Mouse (Mus musculus): Measurements from ENCODE around the gene Chtf18. TPM values are rescaled to one million over a fixed set of nuclear protein-coding genes. Genes with fewer than 3 reads are reported as not detected.

Gene Chtf18
- polyA plus RNA-seq, 1 experiment = 9.0 TPM

DNA sequence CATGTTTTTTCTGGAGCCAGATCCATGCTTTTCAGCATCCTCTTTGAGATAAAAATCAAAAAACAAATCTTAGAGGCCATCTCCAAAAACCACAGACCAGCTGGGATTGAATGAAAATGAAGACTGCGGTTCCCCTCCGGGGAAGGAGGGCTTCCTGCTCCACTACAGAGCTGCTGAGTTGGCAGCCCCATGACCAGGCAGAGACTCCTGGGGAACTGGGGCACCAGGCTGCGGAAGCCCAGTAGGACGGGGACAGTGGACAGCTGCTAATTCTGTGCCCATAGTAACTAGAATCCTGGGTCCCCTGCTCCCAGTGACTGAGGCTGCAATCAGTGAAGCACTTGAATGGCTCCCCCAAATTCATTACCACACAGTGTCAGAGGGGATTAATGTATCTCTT, 45.6 kb downstream of the Chtf18 start:
- Histone ChIP-seq H3K27ac (ENCODE audit: insufficient read depth, low read length) (no peak overlapping the region), H3K4me3 (ENCODE audit: insufficient read depth, low read length) (no peak overlapping the region), H3K4me1 (ENCODE audit: control insufficient read depth, insufficient read depth, low read length) (no peaks in the 10 kb centered on the region)
- no peak for TF ChIP-seq CTCF (IDR thresholded peaks at IDR 0.05; ENCODE audit: borderline replicate concordance, insufficient read depth, low read length)
- no peak for TF ChIP-seq POLR2A (IDR thresholded peaks at IDR 0.05; ENCODE audit: low read depth, low read length)

GRCm38 (mm10) chr17:25679818-25680217, 47.4 kb downstream of the Chtf18 start:
- Histone ChIP-seq H3K4me1 (ENCODE audit: control insufficient read depth, insufficient read depth, low read length) (no peaks in the 10 kb centered on the region), H3K4me3 (ENCODE audit: insufficient read depth, low read length) (no peak overlapping the region), H3K27ac (ENCODE audit: insufficient read depth, low read length) (no peak overlapping the region)
- TF ChIP-seq POLR2A (IDR thresholded peaks at IDR 0.05; ENCODE audit: low read depth, low read length) (no peak), CTCF (IDR thresholded peaks at IDR 0.05; ENCODE audit: borderline replicate concordance, insufficient read depth, low read length) (no peak)

DNA sequence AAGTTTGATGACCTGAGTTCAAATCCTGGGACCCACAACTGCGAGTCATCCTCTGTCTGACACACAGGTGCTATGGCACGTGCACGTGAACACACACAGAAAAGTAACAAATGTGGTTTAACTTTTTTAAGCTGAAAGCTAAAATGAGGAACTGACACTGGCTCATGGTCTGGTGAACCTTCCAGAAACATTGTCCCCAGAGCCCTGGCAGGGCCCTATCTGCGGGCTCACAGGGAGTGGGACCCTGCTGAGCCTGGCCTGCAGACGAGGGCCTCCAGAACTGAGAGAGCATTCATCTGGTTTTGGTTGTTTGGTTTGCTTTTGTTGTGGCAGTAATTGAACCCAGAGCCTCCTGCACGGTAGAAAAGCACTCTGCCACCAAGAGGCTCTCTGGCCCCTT, 49.2 kb downstream of the Chtf18 start:
- no peak overlapping the region for H3K4me3 ChIP-seq (ENCODE audit: insufficient read depth, low read length)
- no peak for TF ChIP-seq CTCF (IDR thresholded peaks at IDR 0.05; ENCODE audit: borderline replicate concordance, insufficient read depth, low read length)
- H3K4me1 ChIP-seq (ENCODE audit: control insufficient read depth, insufficient read depth, low read length) = no peaks in the 10 kb centered on the region
- no peak overlapping the region for H3K27ac ChIP-seq (ENCODE audit: insufficient read depth, low read length)

- no peak overlapping the region for H3K27ac ChIP-seq (ENCODE audit: insufficient read depth, low read length)
- no peak for TF ChIP-seq CTCF (IDR thresholded peaks at IDR 0.05; ENCODE audit: borderline replicate concordance, insufficient read depth, low read length)
- TF ChIP-seq POLR2A (IDR thresholded peaks at IDR 0.05; ENCODE audit: low read depth, low read length) = no peak
- no peaks in the 10 kb centered on the region for H3K4me1 ChIP-seq (ENCODE audit: control insufficient read depth, insufficient read depth, low read length)
These were observed 54.2 kb downstream of the Chtf18 start for GRCm38 (mm10) chr17:25672982-25673381.

More at GRCm38 (mm10) chr17:25672982-25673381, 54.2 kb downstream of the Chtf18 start:
- no peak overlapping the region for H3K4me3 ChIP-seq (ENCODE audit: insufficient read depth, low read length)

Other genes with a start within 250 kb of the Chtf18 start
- not detected in 2 replicates for gene Sstr5, start 230.1 kb downstream of the Chtf18 start, polyA plus RNA-seq (2011; ENCODE audit: insufficient read length, low read depth, missing spikeins)
- 0.27 and 0.28 TPM in 2 replicates for gene Sox8, start 156.7 kb downstream of the Chtf18 start, polyA plus RNA-seq (2011; ENCODE audit: insufficient read length, low read depth, missing spikeins)
- gene Lmf1, start 148.3 kb downstream of the Chtf18 start, polyA plus RNA-seq (2011; ENCODE audit: insufficient read length, low read depth, missing spikeins) = 15.2 and 19.2 TPM in 2 replicates
- gene Gng13, start 10.2 kb downstream of the Chtf18 start, polyA plus RNA-seq (2011; ENCODE audit: insufficient read length, low read depth, missing spikeins) = not detected in 2 replicates
- 10.0 and 13.0 TPM in 2 replicates for gene Rpusd1, start 251 bp upstream of the Chtf18 start, polyA plus RNA-seq (2011; ENCODE audit: insufficient read length, low read depth, missing spikeins)
- gene Mslnl, start 8.6 kb upstream of the Chtf18 start, polyA plus RNA-seq (2011; ENCODE audit: insufficient read length, low read depth, missing spikeins) = not detected in 2 replicates
- gene Msln, start 27.0 kb upstream of the Chtf18 start, polyA plus RNA-seq (2011; ENCODE audit: insufficient read length, low read depth, missing spikeins) = 2.3 and 3.3 TPM in 2 replicates
- gene Narfl, start 46.4 kb upstream of the Chtf18 start, polyA plus RNA-seq (2011; ENCODE audit: insufficient read length, low read depth, missing spikeins) = 14.6 and 20.3 TPM in 2 replicates
- gene Haghl, start 58.3 kb upstream of the Chtf18 start, polyA plus RNA-seq (2011; ENCODE audit: insufficient read length, low read depth, missing spikeins) = 18.1 and 23.8 TPM in 2 replicates
- not detected in 2 replicates for gene Ccdc78, start 59.2 kb upstream of the Chtf18 start, polyA plus RNA-seq (2011; ENCODE audit: insufficient read length, low read depth, missing spikeins)
- 25.4 and 26.4 TPM in 2 replicates for gene Fam173a, start 65.5 kb upstream of the Chtf18 start, polyA plus RNA-seq (2011; ENCODE audit: insufficient read length, low read depth, missing spikeins)
- 2.0 TPM in 1 of 2 replicates, not detected in the other for gene AC134908.4, start 68.2 kb upstream of the Chtf18 start, polyA plus RNA-seq (2011; ENCODE audit: insufficient read length, low read depth, missing spikeins)
- gene Metrn, start 69.7 kb upstream of the Chtf18 start, polyA plus RNA-seq (2011; ENCODE audit: insufficient read length, low read depth, missing spikeins) = 24.8 and 33.5 TPM in 2 replicates
- gene Fbxl16, start 81.7 kb upstream of the Chtf18 start, polyA plus RNA-seq (2011; ENCODE audit: insufficient read length, low read depth, missing spikeins) = 4.1 and 4.7 TPM in 2 replicates
- 13.0 and 14.5 TPM in 2 replicates for gene Wdr24, start 96.2 kb upstream of the Chtf18 start, polyA plus RNA-seq (2011; ENCODE audit: insufficient read length, low read depth, missing spikeins)
- 24.4 and 27.9 TPM in 2 replicates for gene Jmjd8, start 101.4 kb upstream of the Chtf18 start, polyA plus RNA-seq (2011; ENCODE audit: insufficient read length, low read depth, missing spikeins)
- gene Stub1, start 106.0 kb upstream of the Chtf18 start, polyA plus RNA-seq (2011; ENCODE audit: insufficient read length, low read depth, missing spikeins) = 115 and 118 TPM in 2 replicates
- 1.8 and 2.1 TPM in 2 replicates for gene Rhbdl1, start 109.9 kb upstream of the Chtf18 start, polyA plus RNA-seq (2011; ENCODE audit: insufficient read length, low read depth, missing spikeins)
- 0.63 TPM in 1 of 2 replicates, not detected in the other for gene Gm20683, start 114.3 kb upstream of the Chtf18 start, polyA plus RNA-seq (2011; ENCODE audit: insufficient read length, low read depth, missing spikeins)
- 21.0 and 29.7 TPM in 2 replicates for gene Rhot2, start 117.4 kb upstream of the Chtf18 start, polyA plus RNA-seq (2011; ENCODE audit: insufficient read length, low read depth, missing spikeins)
- gene Wdr90, start 134.1 kb upstream of the Chtf18 start, polyA plus RNA-seq (2011; ENCODE audit: insufficient read length, low read depth, missing spikeins) = 5.9 and 11.4 TPM in 2 replicates
- gene Mcrip2, start 141.3 kb upstream of the Chtf18 start, polyA plus RNA-seq (2011; ENCODE audit: insufficient read length, low read depth, missing spikeins) = 7.1 and 9.8 TPM in 2 replicates
- gene Mettl26, start 147.7 kb upstream of the Chtf18 start, polyA plus RNA-seq (2011; ENCODE audit: insufficient read length, low read depth, missing spikeins) = 14.4 and 19.7 TPM in 2 replicates
- gene Wfikkn1, start 153.4 kb upstream of the Chtf18 start, polyA plus RNA-seq (2011; ENCODE audit: insufficient read length, low read depth, missing spikeins) = 0.38 and 0.83 TPM in 2 replicates
- 21.5 and 23.9 TPM in 2 replicates for gene Rab40c, start 192.3 kb upstream of the Chtf18 start, polyA plus RNA-seq (2011; ENCODE audit: insufficient read length, low read depth, missing spikeins)
- 47.8 and 48.0 TPM in 2 replicates for gene Pigq, start 217.5 kb upstream of the Chtf18 start, polyA plus RNA-seq (2011; ENCODE audit: insufficient read length, low read depth, missing spikeins)
- gene Nhlrc4, start 217.5 kb upstream of the Chtf18 start, polyA plus RNA-seq (2011; ENCODE audit: insufficient read length, low read depth, missing spikeins) = not detected in 2 replicates
- not detected in 2 replicates for gene A930017K11Rik, start 225.1 kb upstream of the Chtf18 start, polyA plus RNA-seq (2011; ENCODE audit: insufficient read length, low read depth, missing spikeins)

All from embryonic fibroblast, embryonic 13.5 days (primary cell).